Mouse (Mus musculus) heart, postnatal 25 days (tissue): ENCODE measurements around the gene Ceacam13. TPM values are rescaled to one million over a fixed set of nuclear protein-coding genes. Genes with fewer than 3 reads are reported as not detected.
"Not testable (repeated sequence)": the region's sequence is repeated elsewhere in the genome, so short reads cannot be mapped to it uniquely, and the experiment has no call there.

ENCODE experiments used
- DNase-seq: peaks from one replicate; pipeline ENCODE4 v3.0.0; 2022; ENCODE audit warnings: low spot score
- intact Hi-C: fragments of 180-260 bp; cut with DNase I; formaldehyde crosslinking; loops from one replicate; pipeline ENCODE4 v1.15.1; 2025
- microRNA-seq: library from miRNA; unstranded; fragments of <30 nt; microRNA quantifications from one replicate; pipeline ENCODE4 v1.2.0, GENCODE M21; 2022
- total RNA-seq, 2 experiments: library from RNA; stranded (reverse); gene quantifications; 2 replicates each; pipeline ENCODE4 v1.2.3; 2021

Ceacam13 gene
- total RNA-seq: not detected

DNA sequence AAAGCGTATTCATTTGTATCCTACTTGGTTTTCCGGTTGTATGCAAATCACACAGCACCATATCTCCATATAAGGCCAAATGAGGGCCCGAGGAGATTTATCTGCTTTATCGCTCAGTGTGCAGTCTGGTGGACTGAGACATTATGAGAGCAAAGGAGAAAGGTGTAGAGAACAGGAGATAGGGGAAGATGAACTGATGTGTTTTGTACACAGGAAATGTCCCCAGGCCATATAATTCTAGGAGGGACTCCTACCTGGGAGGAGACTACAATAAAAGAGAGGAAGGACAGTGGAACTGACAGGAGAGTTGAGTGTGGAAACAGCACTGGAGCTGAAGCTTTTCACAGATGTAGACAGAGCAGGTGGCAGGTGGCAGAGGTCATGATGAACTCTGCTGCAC is at the start of gene Ceacam13:
Gene Ceacam13 (plus strand): TSS at position 301 of the 400 bp plus-strand sequence.
- DNase-seq: no peak
- intact Hi-C loops: no loop called here

DNA sequence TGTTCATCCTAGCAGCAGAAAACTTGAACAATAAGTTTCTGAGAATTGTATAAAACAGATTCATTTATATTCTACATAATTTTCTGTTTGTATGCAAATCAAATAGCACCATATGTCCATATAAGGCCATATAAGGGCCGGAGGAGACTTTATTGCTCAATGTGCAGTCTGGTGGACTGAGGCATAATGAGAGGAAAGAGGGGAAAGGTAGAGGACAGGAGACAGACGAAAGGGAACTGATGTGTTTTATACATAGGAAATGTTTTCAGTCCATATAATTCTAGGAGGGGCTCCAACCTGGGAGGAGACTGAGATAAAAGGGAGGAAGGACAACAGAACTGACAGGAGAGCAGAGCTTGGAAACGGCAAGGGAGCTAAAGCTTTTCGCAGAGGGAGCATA is 37.9 kb upstream of the Ceacam13 start, which contains the start of gene Ceacam11:
Gene Ceacam11 (plus strand): TSS at position 301 of the 400 bp plus-strand sequence.
- intact Hi-C loops: no loop called here
- no peak for DNase-seq

DNA sequence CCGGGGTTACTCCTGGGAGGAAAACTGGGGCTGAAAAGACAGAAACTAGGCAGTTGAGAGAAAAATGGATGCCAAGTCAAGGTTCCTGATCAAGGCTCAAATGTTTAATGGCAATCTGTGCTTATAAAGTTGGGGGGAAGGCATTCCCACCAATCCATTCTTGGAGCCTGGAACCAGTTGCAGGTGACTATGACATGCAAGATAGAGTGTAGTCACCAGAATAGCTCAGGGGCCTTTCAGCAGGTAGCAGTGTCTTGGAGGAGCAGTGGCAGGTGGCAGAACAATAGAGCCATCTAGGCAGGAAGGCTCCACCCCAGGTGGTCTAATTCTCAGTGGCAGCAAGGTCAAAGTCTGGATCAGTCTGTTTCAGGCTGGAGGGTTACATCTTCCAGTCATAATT is 8.6 kb upstream of the Ceacam13 start:
- intact Hi-C loops, DNase-seq: not testable (repeated sequence)

DNA sequence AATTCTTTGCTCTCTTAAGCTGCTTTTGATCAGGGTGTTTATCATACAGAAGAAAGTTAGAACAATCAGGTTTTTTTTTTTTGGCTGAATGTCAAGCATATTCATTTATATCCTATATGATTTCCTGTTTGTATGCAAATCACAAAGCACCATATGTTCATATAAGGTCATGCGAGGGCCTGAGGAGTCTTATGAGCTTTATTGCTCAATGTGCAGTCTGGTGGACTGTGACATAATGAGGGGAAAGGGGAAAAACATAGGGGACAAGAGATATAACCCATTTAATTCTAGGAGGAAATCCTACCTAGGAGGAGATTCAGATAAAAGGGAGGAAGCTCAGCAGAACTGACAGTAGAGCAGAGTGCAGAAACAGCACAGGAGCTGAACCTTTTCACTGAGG is 55.9 kb downstream of the Ceacam13 start, which contains the start of gene Ceacam12:
Gene Ceacam12 (plus strand): TSS at position 301 of the 400 bp plus-strand sequence.
- no peak for DNase-seq
- intact Hi-C loops: no loop called here

Small RNAs within 50 kb of the gene (microRNA-seq; reads per million reads assigned to microRNA genes)
- not detected for gene Gm22414

Other genes starting within 250 kb of the Ceacam13 start
- gene Ceacam14, start 197.3 kb upstream of the Ceacam13 start, total RNA-seq: not detected
- gene Gm5155, start 138.1 kb upstream of the Ceacam13 start, total RNA-seq: not detected
- not detected for gene Ceacam11, start 37.8 kb upstream of the Ceacam13 start, total RNA-seq
- gene Ceacam12, start 56.0 kb downstream of the Ceacam13 start, total RNA-seq: not detected
- gene Igfl3, start 166.6 kb downstream of the Ceacam13 start, total RNA-seq: not detected
- gene Mill1, start 235.5 kb downstream of the Ceacam13 start, total RNA-seq: not detected